Mouse (Mus musculus): ENCODE results near the gene Fam89b.

- TF ChIP-seq CTCF (IDR thresholded peaks at IDR 0.05; ENCODE audit: low read depth, low read length) = no peak
- no peak for TF ChIP-seq POLR2A (IDR thresholded peaks at IDR 0.05; ENCODE audit: extremely low read depth, insufficient read depth, low read length)
Measured at GRCm38 (mm10) chr19:5758878-5759403, 29.5 kb upstream of the Fam89b start.

Data from liver, adult 2 months (tissue).